Mouse (Mus musculus) C2C12 (cell line): ENCODE measurements around the gene Cnfn.

Experiments used
- CTCF ChIP-seq: IDR thresholded peaks from one replicate; pipeline ENCODE4 v1.5.1; 2011; ENCODE audit not compliant: control insufficient read depth, insufficient read depth, insufficient read length
- MAX ChIP-seq: IDR thresholded peaks from one replicate; pipeline ENCODE4 v1.6.1; 2011; ENCODE audit warnings: mild to moderate bottlenecking, control low read depth
- USF1 ChIP-seq: IDR thresholded peaks from one replicate; pipeline ENCODE4 v1.6.1; 2011; ENCODE audit warnings: low read depth, mild to moderate bottlenecking, control low read depth, moderate library complexity

GRCm38 (mm10) chr7:25382541-25382940, 13.0 kb upstream of the Cnfn start:
- no peak for TF ChIP-seq USF1
- no peak for TF ChIP-seq CTCF
- TF ChIP-seq MAX = no peak
